Mouse (Mus musculus) gastrocnemius, postnatal 14 days (tissue): ENCODE results near the gene Rps2. TPM values are rescaled to one million over a fixed set of nuclear protein-coding genes. Genes with fewer than 3 reads are reported as not detected.
A peak's percentile ranks its signal among the peaks of the same experiment; 100 is the strongest.
"Not testable (repeated sequence)": the region's sequence is repeated elsewhere in the genome, so short reads cannot be mapped to it uniquely, and the experiment has no call there.

ENCODE experiments used
- DNase-seq: peaks from one replicate; pipeline ENCODE4 v3.0.0; 2021; ENCODE audit warnings: mixed read lengths
- intact Hi-C: fragments of 180-260 bp; cut with DNase I; formaldehyde crosslinking; loops from one replicate; pipeline ENCODE4 v1.15.1; 2025; ENCODE audit warnings: low total_unique reads
- total RNA-seq, 2 experiments: library from RNA; stranded (reverse); gene quantifications; 2 replicates each; pipeline ENCODE4 v1.2.3; 2021

The Rps2 gene
- total RNA-seq, 2 experiments from 2014 or later, result 643 to 719 TPM

DNA sequence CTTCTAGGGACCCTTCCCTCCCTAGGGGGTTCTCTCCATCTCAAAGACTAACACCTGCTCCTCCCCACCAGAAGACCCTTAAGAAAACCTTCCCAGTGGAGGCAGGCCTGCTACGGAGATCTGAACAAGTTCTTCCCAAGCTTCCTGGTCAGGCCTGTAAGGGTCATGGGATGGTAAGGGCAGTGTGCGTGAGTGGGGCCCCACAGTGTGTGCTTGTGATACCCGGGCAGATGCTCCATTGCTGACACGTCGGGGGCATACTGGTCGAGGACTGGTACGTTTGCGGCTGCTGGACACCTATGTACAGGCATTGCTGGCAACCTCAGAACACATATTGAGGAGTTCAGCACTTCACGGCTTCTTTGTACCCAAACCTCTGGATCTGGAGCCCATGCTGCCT is 19.2 kb upstream of the Rps2 start:
- no peak for DNase-seq
- intact Hi-C loops, result no loop called here

DNA sequence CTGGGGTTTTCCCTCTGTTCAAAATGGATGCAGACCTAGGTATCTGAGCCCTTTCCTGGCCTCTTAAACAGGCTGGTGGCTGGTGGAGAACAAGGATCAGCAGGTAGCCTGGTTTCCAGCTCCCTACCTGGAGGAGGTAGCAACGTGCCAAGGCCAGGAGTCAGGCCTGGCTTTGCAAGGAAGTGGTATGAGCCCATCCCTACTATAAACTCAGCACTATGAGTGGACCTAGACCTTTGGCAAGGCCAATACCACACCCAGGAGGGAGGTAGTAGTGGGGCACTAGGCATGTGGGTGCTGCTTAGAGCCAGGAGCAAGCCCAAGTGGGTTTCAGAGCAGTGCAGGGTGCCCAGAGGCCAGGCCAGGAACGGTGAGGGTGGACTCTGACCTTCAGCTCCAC is 18.4 kb upstream of the Rps2 start:
- no peak for DNase-seq
- intact Hi-C loops, result no loop called here

DNA sequence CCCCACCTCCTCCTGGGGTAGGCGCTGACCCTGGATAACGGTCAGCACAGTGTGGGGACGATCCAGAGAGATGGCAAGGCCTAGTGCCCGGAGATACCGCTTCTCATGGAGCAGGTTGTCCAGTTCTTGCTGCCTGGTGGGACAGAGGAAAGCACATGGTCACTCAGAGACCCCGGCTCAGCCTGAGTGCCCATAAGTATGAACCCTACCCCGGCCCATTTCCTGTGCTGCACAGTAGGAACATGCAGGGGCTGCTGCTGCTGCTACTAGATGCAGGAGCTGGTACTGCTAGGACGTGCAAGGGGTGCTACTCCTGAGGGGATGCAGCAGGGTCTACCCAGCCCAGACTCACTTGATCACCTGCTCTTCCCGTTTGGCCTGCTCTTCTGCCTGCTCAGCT is 16.7 kb upstream of the Rps2 start:
- intact Hi-C loops, result no loop called here
- no peak for DNase-seq

DNA sequence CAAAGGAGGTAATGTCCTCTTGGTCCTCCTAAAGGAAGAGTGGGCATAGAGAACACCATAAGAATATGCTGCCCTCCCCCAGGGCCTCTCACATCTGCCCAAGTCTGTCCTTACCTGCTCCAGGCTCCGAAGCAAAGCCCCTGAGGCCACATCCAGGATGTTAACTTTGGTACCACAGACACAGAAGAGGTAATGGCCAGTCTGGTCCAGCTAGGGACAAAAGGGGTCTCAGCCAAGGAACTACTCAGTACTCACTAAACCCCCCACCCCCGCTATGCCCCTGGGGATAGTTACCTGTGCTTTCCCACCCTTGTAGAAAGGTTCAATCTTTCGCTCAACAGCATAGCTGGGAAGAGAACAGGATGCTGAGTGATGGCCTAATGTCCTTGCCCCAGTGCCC is 12.1 kb upstream of the Rps2 start:
- no peak for DNase-seq
- intact Hi-C loops, result no loop called here

DNA sequence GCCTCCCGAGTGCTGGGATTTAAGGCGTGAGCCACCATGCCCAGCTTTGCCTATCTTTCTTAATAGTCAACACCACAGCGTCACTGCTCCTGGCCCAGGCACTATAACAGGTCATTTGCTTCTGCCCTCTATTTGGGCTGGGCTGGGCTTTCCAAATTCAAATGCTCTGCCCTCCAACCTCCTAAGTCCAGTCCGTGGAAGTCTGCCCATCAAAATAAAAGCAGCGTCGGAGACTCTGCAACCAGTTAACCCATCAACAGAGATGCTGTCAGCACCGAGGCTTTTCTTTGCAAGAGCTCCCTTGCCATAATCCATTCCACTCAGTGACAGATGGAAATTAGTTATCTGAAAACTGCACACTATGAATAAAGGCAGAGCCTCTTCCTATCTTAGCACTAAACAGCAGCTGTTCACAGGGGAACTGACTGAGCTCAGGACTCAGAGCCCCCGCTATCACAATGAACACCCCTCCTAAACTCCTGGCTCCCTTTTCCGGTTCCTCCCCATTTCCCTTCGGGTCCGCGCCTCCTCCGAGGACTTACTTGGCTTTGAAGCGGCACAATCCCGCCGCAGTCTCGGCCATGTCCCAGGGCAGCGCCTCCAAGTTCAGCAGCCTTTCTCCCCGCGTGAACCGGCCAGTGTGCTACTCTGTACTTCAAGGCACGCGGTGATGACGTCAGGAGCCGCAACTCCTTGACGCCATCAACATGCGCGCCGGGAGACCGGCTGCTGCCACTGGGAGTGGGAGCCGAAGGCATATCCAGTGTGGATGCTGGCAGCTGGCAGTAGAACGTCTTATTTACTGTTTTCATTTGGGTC is 10.7 kb upstream of the Rps2 start, which contains the start of gene Tbl3:
Gene Tbl3 (minus strand): TSS at position 679 of the 819 bp plus-strand sequence.
- peak; percentile 92 for DNase-seq
- intact Hi-C loops, result no loop called here

DNA sequence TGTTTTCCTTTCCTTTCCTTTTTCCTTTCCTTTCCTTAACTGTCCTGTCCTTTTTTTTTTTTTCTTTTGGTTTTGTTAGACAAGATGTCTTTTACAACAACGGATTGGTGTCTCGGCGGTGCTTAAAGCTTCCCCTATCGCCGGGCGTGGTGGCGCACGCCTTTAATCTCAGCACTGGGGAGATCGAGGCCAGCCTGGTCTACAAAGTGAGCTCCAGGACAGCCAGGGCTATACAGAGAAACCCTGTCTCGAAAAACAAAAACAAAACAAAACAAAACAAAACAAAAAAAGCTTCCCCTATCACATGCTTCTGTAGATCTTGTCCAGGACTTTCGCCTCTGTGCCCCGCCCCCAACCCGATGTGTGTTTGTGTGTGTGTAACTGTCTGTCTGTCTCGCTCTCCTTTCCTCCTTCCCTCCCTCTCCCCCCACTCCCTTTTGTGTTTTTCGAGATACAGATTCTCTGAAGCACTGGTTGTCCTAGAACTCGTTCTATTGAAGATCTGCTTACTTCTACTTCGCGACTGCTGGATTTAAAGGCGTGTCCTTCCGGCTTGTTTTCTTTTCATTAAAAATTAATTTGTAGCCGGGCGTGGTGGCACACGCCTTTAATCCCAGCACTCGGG is 10.0 kb upstream of the Rps2 start:
- no peak for DNase-seq
- intact Hi-C loops, result no loop called here

DNA sequence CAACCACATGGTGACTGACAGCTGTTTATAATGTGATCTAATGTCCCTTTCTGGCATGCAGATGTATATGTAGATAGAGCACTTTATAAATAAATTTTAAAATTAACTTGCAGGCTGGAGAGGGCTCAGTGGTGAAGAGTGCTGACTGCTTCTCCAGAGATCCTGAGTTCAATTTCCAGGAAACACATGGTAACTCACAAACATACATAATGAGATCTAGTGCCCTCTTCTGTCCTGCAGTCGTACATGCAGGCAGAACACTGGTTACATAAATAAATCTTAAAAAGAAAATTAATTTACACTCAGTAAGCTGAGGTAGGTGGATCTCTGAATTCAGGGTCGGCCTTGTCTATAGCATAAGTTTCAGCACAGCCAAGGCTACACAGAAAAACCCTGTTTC is 9.3 kb upstream of the Rps2 start:
- DNase-seq, result no peak
- intact Hi-C loops, result no loop called here

DNA sequence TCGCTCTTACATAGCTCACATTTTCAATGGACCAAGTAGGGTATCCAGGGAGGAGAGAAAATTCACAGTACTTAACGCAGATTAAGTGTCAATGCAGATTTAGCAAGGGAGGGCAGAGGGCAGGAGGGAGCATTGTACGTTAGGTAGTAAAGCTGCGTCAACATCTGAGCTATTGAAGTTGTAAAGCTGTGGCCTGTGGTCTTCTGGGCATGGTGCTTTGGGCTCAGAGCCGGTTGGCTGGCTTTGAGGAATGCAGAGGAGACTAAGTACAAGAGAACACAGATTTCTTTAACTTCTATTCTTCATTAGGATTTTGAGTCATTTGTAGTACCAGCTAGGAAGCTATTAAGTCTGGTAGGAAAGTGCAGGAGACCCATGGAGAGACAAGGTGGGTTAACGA is 2.4 kb upstream of the Rps2 start:
- intact Hi-C loops, result no loop called here
- DNase-seq, result no peak

DNA sequence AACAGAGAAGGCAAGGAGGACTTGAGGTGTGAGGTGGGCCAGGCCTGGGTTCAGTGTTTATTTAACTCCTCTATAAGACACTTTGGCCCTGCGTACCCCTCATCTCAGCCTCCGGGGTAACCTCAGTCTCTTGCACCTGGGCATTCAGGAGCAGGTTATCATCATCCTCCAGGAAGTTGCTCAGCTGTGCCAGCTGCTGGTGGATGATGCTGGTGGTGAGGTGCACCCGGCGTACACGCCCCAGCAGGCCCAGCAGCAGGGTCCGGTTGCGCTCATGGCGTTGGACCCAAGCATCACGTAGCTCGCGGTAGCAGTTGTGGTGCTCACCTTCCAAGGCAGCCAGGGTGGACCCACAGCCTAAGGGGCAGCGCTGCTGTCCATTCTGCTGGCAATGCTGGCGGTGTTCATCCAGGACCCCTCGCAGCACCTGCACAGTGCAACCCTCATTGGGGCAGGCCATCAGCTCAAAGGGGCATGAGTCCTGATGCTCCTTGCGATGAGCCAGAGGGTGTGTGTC is 1.7 kb upstream of the Rps2 start:
- intact Hi-C loops, result no loop called here
- DNase-seq, result peak; percentile 3

DNA sequence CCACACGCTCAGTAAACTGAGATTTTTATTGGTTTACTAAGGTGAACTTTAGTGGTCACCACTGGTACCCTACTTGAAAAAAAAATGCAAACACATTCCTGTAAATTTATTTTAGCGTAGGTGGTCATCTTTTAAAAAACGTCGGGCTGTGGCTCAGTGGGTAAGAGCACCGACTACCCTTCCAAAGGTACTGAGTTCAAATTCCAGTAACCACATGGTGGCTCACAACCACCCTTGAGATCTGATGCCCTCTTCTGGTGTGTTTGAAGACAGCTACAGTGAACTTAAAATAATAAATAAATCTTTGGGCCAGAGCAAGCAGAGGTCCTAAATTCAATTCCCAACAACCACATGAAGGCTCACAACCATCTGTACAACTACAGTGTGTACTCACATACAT is 1.0 kb downstream of the Rps2 start:
- intact Hi-C loops, DNase-seq: not testable (repeated sequence)

DNA sequence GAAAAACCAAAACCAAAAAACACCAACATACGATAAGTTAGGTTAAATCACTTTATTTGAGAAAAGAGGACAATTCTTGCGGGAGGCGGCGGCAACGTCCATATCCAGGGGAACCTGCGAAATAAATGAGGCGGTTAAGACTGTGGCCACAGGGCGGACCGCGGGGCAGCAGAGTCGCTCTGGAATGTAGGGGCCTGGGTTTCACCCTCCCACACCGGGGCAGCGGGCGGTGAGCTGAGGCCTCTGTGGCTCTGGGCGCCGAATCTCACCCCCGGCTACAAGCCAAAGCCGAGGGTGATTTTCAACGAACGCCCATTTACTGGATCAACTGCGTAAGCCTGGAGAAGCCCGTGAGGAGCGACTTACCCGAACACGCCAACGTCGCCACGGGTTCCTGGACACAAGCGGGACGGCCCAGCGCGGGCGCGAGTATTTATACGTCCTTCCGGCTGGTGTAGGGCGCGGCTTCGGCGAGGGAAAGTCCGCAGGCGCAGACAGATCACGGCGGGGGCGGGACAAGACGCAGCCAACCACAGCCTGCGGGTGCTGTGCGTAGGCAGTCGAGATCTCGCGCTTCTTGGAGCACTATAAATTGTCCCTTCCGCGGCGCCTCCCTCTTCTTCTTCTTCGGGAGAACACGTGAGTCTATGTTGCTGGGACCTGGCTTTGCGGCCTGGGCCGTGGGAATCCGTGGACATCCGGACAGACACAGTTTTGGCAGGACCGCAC is 1.7 kb downstream of the Rps2 start:
- intact Hi-C loops, result no loop called here
- DNase-seq, result peak; percentile 99

DNA sequence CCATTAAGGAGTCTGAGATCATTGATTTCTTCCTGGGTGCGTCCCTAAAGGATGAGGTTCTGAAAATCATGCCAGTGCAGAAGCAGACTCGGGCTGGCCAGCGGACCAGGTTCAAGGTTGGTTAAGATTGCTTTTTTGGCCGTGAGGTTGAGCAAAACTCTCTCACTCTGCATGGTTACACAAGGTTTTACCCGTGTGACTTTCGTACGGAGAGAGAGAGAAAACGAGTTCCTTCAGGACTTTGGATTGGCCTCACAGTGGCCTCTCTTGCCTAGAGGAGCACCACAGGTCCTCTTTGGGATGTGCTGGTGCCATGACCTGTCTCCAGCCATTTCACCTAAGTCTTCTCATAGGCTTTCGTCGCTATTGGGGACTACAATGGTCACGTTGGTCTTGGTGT is 2.7 kb downstream of the Rps2 start:
- peak; percentile 3 for DNase-seq
- intact Hi-C loops, result not testable (repeated sequence)

DNA sequence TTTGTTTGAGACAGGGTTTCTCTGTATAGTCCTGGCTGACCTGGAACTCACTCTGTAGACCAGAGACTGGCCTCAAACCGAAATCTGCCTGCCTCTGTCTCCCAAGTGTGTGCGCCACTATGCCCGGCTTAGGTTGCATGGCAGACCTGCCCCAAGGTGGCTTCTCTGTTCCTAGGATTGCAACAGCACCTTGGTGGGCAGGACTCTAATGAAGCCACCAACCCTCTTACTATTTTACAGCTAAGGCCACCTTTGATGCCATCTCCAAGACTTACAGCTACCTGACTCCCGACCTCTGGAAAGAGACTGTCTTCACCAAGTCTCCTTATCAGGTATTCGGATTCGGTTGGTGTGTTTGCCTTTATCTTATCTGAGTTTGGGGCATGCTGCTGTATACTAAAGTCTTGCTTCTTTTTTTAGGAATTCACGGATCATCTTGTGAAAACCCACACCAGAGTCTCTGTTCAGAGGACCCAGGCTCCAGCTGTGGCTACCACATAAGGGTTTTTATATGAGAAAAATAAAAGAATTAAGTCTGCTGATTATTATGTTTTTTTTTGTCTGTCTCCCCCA is 3.6 kb downstream of the Rps2 start:
- DNase-seq, intact Hi-C loops: not testable (repeated sequence)

DNA sequence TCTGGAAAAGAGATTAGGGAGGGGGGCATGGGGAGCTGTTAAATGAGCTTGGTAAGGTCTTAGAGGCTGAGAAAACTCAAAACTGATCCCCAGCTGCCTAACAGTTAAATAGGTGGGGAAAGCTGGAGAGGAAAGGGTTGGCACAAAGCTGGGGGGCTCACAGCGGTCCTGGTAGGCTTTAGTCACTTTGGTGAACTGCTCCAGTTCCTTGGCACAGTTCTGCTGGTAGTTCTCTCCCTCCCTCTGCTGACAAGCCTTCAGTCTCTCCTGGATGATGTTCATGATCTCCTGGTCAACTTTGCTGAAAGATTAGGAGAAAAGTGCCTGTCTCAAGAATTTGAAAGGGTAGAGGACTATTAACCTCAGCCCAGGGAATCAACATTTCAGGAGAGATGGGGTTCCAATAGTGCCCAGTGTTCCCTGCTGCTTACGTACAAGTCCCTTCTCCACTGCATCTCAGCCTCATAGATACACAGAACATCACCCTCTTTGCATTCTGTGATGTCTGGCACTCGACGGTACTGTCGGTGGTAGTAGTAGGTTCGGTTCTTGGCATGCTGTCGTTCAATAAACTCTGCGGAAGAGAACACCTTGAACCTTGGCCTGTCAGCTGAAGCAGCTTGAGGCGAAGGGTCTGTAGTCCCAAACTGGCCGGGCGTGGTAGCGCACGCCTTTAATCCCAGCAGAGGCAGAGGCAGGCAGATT is 4.5 kb downstream of the Rps2 start:
- no peak for DNase-seq

DNA sequence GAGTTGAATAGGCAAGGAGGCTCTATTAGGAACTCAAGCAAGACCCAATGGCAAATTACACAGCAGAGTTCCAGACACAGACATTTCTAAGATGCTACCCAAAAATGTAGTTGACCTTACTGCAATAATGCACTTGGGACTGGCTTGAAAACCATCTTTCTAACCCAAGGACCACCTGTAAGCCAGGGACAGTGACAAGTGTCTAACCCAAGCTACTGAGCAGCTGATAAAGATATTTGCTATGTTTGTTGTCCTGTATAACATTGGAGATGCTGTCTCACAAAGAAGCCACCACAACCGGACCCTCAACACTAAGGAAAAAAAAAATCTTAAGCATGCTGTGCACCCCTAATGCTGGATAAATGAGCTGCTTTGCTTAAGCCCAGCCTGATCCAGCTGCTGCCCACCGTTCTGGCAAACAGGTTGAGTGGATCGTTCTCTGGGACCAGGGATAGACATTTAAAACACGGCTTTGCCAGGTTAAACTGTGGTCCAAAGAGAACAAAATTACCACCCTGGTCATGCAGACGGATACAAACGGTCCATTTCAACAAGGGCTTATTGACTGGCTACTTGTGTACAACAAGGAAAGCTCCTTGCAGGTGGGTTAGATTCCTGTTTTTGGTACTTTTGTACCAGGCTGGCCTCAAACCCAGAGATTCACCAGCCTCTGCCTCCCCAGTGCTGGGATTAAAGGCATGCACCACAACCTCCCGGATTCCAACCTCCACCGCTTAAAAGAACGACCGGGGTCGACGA is 5.4 kb downstream of the Rps2 start:
- intact Hi-C loops, result no loop called here
- DNase-seq, result no peak

More for the DNA sequence above, 4.5 kb downstream of the Rps2 start:
- intact Hi-C loops, result no loop called here

DNA sequence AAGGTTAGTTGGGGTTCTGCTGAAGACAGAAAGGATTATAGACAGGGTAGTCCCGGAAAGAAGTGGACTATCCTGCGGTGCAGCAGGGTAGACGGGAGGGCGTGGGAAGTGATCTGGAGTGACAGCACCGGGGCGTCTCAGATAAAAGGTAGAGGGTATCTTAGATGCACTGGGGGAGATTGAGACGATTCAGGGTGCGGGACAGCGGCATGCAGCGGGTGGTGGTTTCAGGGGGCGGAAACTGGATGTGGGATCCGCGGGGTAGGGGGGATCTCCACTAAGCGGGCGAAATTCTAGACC is 5.9 kb downstream of the Rps2 start:
- no peak for DNase-seq
- intact Hi-C loops, result no loop called here

DNA sequence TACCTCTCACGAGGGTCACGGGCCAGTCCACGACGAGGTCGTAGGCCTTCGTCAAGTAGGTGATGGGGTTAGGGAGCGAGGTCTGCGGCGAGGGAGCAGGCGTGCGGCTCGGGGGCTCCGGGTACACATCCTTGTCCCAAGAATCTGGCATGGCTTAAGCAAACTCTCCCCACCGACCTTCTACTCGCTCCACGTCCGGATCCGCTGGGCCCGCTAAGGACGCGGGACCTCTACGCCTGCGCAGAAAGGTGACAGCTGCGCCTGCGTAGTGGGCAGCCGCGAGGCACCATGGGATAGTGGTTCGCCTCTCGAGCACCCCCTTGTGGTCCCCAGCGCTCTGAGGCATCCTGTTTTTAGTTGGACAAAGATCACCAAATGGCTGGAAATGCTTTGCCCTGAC is 6.3 kb downstream of the Rps2 start, which contains the start of gene Ndufb10:
Gene Ndufb10 (minus strand): TSS at position 295 of the 400 bp plus-strand sequence.
- peak; percentile 96 for DNase-seq
- intact Hi-C loops, result no loop called here

DNA sequence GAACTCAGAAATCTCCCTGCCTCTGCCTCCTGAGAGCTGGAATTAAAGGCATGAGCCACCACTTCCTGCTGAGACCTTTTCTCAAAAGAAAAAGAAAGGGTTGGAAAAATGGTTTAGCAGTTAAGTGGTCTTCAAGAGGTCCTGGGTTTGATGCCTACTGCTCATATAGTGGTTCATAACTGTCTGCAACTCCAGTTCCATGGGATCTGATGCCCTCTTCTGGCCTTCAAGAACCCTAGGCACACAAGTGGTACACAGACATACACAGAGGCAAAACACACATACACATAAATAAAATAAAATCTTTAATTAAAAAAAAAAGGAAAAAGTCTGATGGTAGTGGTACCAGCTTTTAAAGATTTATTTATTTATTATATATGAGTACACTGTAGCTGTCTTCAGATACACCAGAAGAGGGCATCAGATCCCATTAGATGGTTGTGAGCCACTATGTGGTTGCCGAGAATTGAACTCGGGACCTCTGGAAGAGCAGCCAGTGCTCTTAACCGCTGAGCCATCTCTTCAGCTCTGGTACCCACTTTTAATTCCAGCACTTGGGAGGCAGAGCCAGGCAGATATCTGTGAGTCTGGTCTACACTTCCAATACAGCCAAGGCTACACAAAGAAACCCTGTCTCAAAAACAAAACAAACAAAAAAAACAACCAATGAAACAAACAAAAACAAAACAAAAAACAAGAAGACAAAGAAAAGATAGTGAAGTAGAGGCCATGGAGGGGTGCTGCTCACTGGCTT is 7.9 kb downstream of the Rps2 start:
- intact Hi-C loops, result no loop called here
- DNase-seq, result no peak
